ENCODE assay signal across 29 mouse cellular contexts in the genomic region with DNA sequence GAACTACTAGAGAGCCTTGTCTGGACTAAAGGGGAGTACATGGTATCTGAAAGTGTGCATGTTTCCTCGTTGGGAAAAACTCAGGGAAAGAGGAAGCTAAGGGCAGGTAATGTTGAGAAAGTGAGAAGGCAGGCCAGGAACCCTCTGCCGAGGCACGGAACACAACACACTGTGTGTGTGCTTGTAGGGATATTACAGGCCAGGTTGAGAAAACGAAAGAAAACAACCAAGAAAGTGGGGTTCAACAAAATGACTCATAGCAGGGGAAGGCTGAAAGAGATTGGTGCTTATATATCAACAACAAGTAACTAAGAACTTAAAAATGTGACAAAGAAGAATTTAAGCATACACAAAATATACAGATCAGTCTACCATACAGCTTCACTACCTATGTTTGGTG.
A peak's percentile ranks its signal among the peaks of the same experiment; 100 is the strongest.
DNase-seq lines count a peak whose midpoint lies in the region; ATAC-seq and TF ChIP-seq lines count a peak whose summit lies in the region.
"Had no signal": no experiment of that assay in that cellular context is flagged by ENCODE, and none has a peak within 500 bp of the region (broad histone marks: within the 10 kb centered on the region; RNA-seq: fewer than 3 reads in every experiment).

No protein-coding gene starts in this region.

- H3K4me3 ChIP-seq in forebrain, embryonic 16.5 days (replicated peaks; ENCODE audit: low read length): no peak overlapping the region
- H3K4me3 ChIP-seq in forebrain, postnatal 0 days (ENCODE audit: low read depth, low read length): no peak overlapping the region
- H3K4me3 ChIP-seq in bone marrow macrophage, adult 2 months (ENCODE audit: insufficient read depth, low read length): no peak overlapping the region
- H3K4me3 ChIP-seq: embryonic facial prominence, embryonic 13.5 days; erythroblast, embryonic 14.5 days; forebrain, embryonic 13.5 days; heart, embryonic 15.5 days; hindbrain, embryonic 13.5 days; intestine, embryonic 15.5 days; midbrain, embryonic 13.5 days; stomach, embryonic 15.5 days had no signal

- TF ChIP-seq CTCF in forebrain, postnatal 0 days (IDR thresholded peaks at IDR 0.05; ENCODE audit: low read depth): no peak
- no peak for TF ChIP-seq CTCF in bone marrow macrophage, adult 2 months (IDR thresholded peaks at IDR 0.05; ENCODE audit: low read depth, low read length)

- no peak for TF ChIP-seq POLR2A in bone marrow macrophage, adult 2 months (IDR thresholded peaks at IDR 0.05; ENCODE audit: borderline replicate concordance, low read depth, low read length)

- peak overlapping the region; percentile 37 for H3K27ac ChIP-seq in forebrain, embryonic 16.5 days (ENCODE audit: low read length)
- H3K27ac ChIP-seq in forebrain, postnatal 0 days (ENCODE audit: low read depth, low read length): no peak overlapping the region
- H3K27ac ChIP-seq in bone marrow macrophage, adult 2 months (ENCODE audit: insufficient read depth, low read depth, low read length): 0 out of 2 replicates have a peak overlapping the region, but pooled peaks have one; percentile 25
- H3K27ac ChIP-seq: embryonic facial prominence, embryonic 13.5 days; forebrain, embryonic 13.5 days; heart, embryonic 15.5 days; hindbrain, embryonic 13.5 days; intestine, embryonic 15.5 days; midbrain, embryonic 13.5 days; stomach, embryonic 15.5 days had no signal

- WGBS in forebrain, embryonic 16.5 days: 85% methylated on average over 4 of the region's 4 CpGs
- WGBS in forebrain, postnatal 0 days: 84% methylated on average over 4 of the region's 4 CpGs

- H3K9me3 ChIP-seq in forebrain, embryonic 16.5 days (ENCODE audit: control insufficient read depth, low read length): no peaks in the 10 kb centered on the region
- H3K9me3 ChIP-seq in forebrain, postnatal 0 days (ENCODE audit: low read length): no peaks in the 10 kb centered on the region
- H3K9me3 ChIP-seq: embryonic facial prominence, embryonic 13.5 days; forebrain, embryonic 13.5 days; G1E; heart, embryonic 15.5 days; hindbrain, embryonic 13.5 days; intestine, embryonic 15.5 days; midbrain, embryonic 13.5 days; stomach, embryonic 15.5 days had no signal

- H3K4me1 ChIP-seq in forebrain, embryonic 16.5 days (replicated peaks; ENCODE audit: control insufficient read depth, insufficient read depth, low read length): peaks cover 3% of the 10 kb centered on the region
- H3K4me1 ChIP-seq in forebrain, postnatal 0 days (ENCODE audit: insufficient read depth): no peaks in the 10 kb centered on the region
- H3K4me1 ChIP-seq in bone marrow macrophage, adult 2 months (ENCODE audit: control insufficient read depth, insufficient read depth, low read length): peaks cover 44% of the 10 kb centered on the region
- H3K4me1 ChIP-seq: embryonic facial prominence, embryonic 13.5 days; forebrain, embryonic 13.5 days; intestine, embryonic 15.5 days; midbrain, embryonic 13.5 days; stomach, embryonic 15.5 days had no signal

- no peak for ATAC-seq in forebrain, embryonic 16.5 days
- no peak for ATAC-seq in forebrain, postnatal 0 days
- ATAC-seq in megakaryocyte, adult 5-6 weeks (ENCODE audit: poor library complexity, severe bottlenecking): peak; percentile 19
- ATAC-seq: forebrain, embryonic 13.5 days; intestine, embryonic 15.5 days; lung, postnatal 0 days; midbrain, embryonic 13.5 days had no signal

- DNase-seq in forebrain, postnatal 0 days: no peak
- peak; percentile 15 for DNase-seq in CD4-positive helper T cell, adult 2 months (ENCODE audit: low read depth, low spot score)
- no peak for DNase-seq in spleen, postnatal 14 days (ENCODE audit: low spot score in 2 of 2)
- no peak for DNase-seq in adrenal gland, postnatal 10 days
- DNase-seq in thymus, postnatal 10 days (ENCODE audit: low spot score in 2 of 2): no peak
- DNase-seq: adrenal gland, adult 8-10 months; cerebellum, adult 2 months; cerebellum, postnatal 36 days; embryo, embryonic 11 days; gastrocnemius, postnatal 10 days; heart, postnatal 36 days; kidney, adult 8-10 months; kidney, postnatal 10 days; thymus, adult 18-20 months; thymus, postnatal 4 days had no signal

- no peaks in the 10 kb centered on the region for H3K36me3 ChIP-seq in forebrain, embryonic 16.5 days (ENCODE audit: control insufficient read depth, insufficient read depth)
- no peaks in the 10 kb centered on the region for H3K36me3 ChIP-seq in forebrain, postnatal 0 days (ENCODE audit: insufficient read depth)
- H3K36me3 ChIP-seq: embryonic facial prominence, embryonic 13.5 days; heart, embryonic 15.5 days; hindbrain, embryonic 13.5 days; intestine, embryonic 15.5 days; midbrain, embryonic 13.5 days; stomach, embryonic 15.5 days had no signal

- no peak overlapping the region for H3K4me2 ChIP-seq in forebrain, embryonic 16.5 days (ENCODE audit: low read length)
- H3K4me2 ChIP-seq in forebrain, postnatal 0 days (ENCODE audit: low read depth): no peak overlapping the region
- H3K4me2 ChIP-seq: embryonic facial prominence, embryonic 13.5 days; forebrain, embryonic 13.5 days; heart, embryonic 15.5 days; hindbrain, embryonic 13.5 days; intestine, embryonic 15.5 days; midbrain, embryonic 13.5 days; stomach, embryonic 15.5 days had no signal

- no peak overlapping the region for H3K9ac ChIP-seq in forebrain, embryonic 16.5 days (replicated peaks; ENCODE audit: low read depth, low read length)
- no peak overlapping the region for H3K9ac ChIP-seq in forebrain, postnatal 0 days
- H3K9ac ChIP-seq: embryonic facial prominence, embryonic 13.5 days; forebrain, embryonic 13.5 days; heart, embryonic 15.5 days; hindbrain, embryonic 13.5 days; intestine, embryonic 15.5 days; midbrain, embryonic 13.5 days; stomach, embryonic 15.5 days had no signal

- H3K27me3 ChIP-seq in forebrain, embryonic 16.5 days (replicated peaks; ENCODE audit: control insufficient read depth, insufficient read depth, low read length): no peaks in the 10 kb centered on the region
- H3K27me3 ChIP-seq in forebrain, postnatal 0 days (ENCODE audit: insufficient read depth, low read length): no peaks in the 10 kb centered on the region
- H3K27me3 ChIP-seq: CH12.LX; embryonic facial prominence, embryonic 13.5 days; forebrain, embryonic 13.5 days; heart, embryonic 15.5 days; hindbrain, embryonic 13.5 days; intestine, embryonic 15.5 days; midbrain, embryonic 13.5 days; stomach, embryonic 15.5 days had no signal
